8 mouse cellular contexts compared by ENCODE assay signal in genomic region chr17:83545756-83546742, GRCm38 (mm10). TPM values are rescaled to one million over a fixed set of nuclear protein-coding genes. Genes with fewer than 3 reads are reported as not detected.
DNase-seq lines count a peak whose midpoint lies in the region; ATAC-seq and TF ChIP-seq lines count a peak whose summit lies in the region.

No protein-coding gene starts in this region.

- peaks cover 35% of the 10 kb centered on the region for H3K27me3 ChIP-seq in kidney, embryonic 15.5 days
- H3K27me3 ChIP-seq in forebrain, embryonic 10.5 days (ENCODE audit: poor library complexity, severe bottlenecking), result peaks cover 65% of the 10 kb centered on the region
- H3K27me3 ChIP-seq in intestine, postnatal 0 days (replicated peaks; ENCODE audit: control insufficient read depth, insufficient read depth, low read length), result peaks cover 20% of the 10 kb centered on the region; the same call in 1 of the 2 replicates
- peaks cover 20% of the 10 kb centered on the region for H3K27me3 ChIP-seq in neural tube, embryonic 13.5 days

- H3K27ac ChIP-seq in kidney, embryonic 15.5 days, result no peak overlapping the region
- 0 out of 2 replicates have a peak overlapping the region, but pooled peaks have one; percentile 15 for H3K27ac ChIP-seq in forebrain, embryonic 10.5 days
- H3K27ac ChIP-seq in intestine, postnatal 0 days (ENCODE audit: low read depth, low read length), result no peak overlapping the region
- H3K27ac ChIP-seq in neural tube, embryonic 13.5 days (replicated peaks), result peak overlapping the region; percentile 63

- peak overlapping the region; percentile 37 for H3K4me3 ChIP-seq in kidney, embryonic 15.5 days (replicated peaks)
- peak overlapping the region; percentile 45 for H3K4me3 ChIP-seq in forebrain, embryonic 10.5 days
- H3K4me3 ChIP-seq in intestine, postnatal 0 days (ENCODE audit: low read depth, low read length), result peak overlapping the region; percentile 31
- peak overlapping the region; percentile 21 for H3K4me3 ChIP-seq in neural tube, embryonic 13.5 days

- no peak for TF ChIP-seq CTCF in intestine, postnatal 0 days (IDR thresholded peaks at IDR 0.05; ENCODE audit: low read depth)

- WGBS in kidney, embryonic 15.5 days, result 8% methylated on average over 35 of the region's 35 CpGs
- 7% methylated on average over 35 of the region's 35 CpGs for WGBS in forebrain, embryonic 10.5 days
- WGBS in intestine, postnatal 0 days, result 13% methylated on average over 35 of the region's 35 CpGs
- 3% methylated on average over 35 of the region's 35 CpGs for WGBS in neural tube, embryonic 13.5 days

- H3K9ac ChIP-seq in kidney, embryonic 15.5 days, result no peak overlapping the region
- no peak overlapping the region for H3K9ac ChIP-seq in intestine, postnatal 0 days (ENCODE audit: low read depth, low read length)
- H3K9ac ChIP-seq in neural tube, embryonic 13.5 days, result peak overlapping the region; percentile 22

- ATAC-seq in kidney, embryonic 15.5 days (replicated peaks; ENCODE audit: low FRiP score), result no peak
- no peak for ATAC-seq in intestine, postnatal 0 days
- peak; percentile 65 for ATAC-seq in neural tube, embryonic 13.5 days (ENCODE audit: low read depth)
- ATAC-seq in megakaryocyte progenitor cell, adult 5-6 weeks (replicated peaks; ENCODE audit: poor library complexity), result no peak

- H3K4me1 ChIP-seq in kidney, embryonic 15.5 days, result peaks cover 19% of the 10 kb centered on the region
- peaks cover 39% of the 10 kb centered on the region for H3K4me1 ChIP-seq in forebrain, embryonic 10.5 days
- H3K4me1 ChIP-seq in intestine, postnatal 0 days (replicated peaks; ENCODE audit: control insufficient read depth, insufficient read depth, low read length), result no peaks in the 10 kb centered on the region
- H3K4me1 ChIP-seq in neural tube, embryonic 13.5 days (replicated peaks), result peaks cover 30% of the 10 kb centered on the region

- H3K36me3 ChIP-seq in kidney, embryonic 15.5 days, result no peaks in the 10 kb centered on the region
- no peaks in the 10 kb centered on the region for H3K36me3 ChIP-seq in forebrain, embryonic 10.5 days (replicated peaks)
- no peaks in the 10 kb centered on the region for H3K36me3 ChIP-seq in intestine, postnatal 0 days (ENCODE audit: control insufficient read depth, insufficient read depth)
- H3K36me3 ChIP-seq in neural tube, embryonic 13.5 days, result no peaks in the 10 kb centered on the region

- DNase-seq in kidney, postnatal 14 days, result no peak
- peak; percentile 57 for DNase-seq in R1 (ENCODE audit: low read depth, low spot score)
- DNase-seq in forebrain, embryonic 10.5 days (ENCODE audit: extremely low spot score, low spot score), result peak; percentile 41
- DNase-seq in right cerebral cortex, postnatal 25 days, result no peak

- no peaks in the 10 kb centered on the region for H3K9me3 ChIP-seq in kidney, embryonic 15.5 days (replicated peaks)
- H3K9me3 ChIP-seq in forebrain, embryonic 10.5 days, result no peaks in the 10 kb centered on the region
- no peaks in the 10 kb centered on the region for H3K9me3 ChIP-seq in intestine, postnatal 0 days (ENCODE audit: control insufficient read depth)
- H3K9me3 ChIP-seq in neural tube, embryonic 13.5 days, result no peaks in the 10 kb centered on the region

- H3K4me2 ChIP-seq in kidney, embryonic 15.5 days, result peak overlapping the region; percentile 55
- peak overlapping the region; percentile 57 for H3K4me2 ChIP-seq in intestine, postnatal 0 days (replicated peaks; ENCODE audit: low read depth)
- H3K4me2 ChIP-seq in neural tube, embryonic 13.5 days, result peak overlapping the region; percentile 51

RNA-seq across cellular contexts. Expression of gene Cox7a2l, which starts 28.9 kb away (rescaled TPM):
- polyA plus RNA-seq in kidney, embryonic 15.5 days (2015; fragmentation: Nextera tagmentation; extraction: Ambion mirVana), result 189 and 196 TPM in 2 replicates
- 131 and 132 TPM in 2 replicates for polyA plus RNA-seq in forebrain, embryonic 10.5 days (2016; fragmentation: Nextera tagmentation; extraction: Ambion mirVana)
- 226 and 233 TPM in 2 replicates for polyA plus RNA-seq in intestine, postnatal 0 days (2015; fragmentation: Nextera tagmentation; extraction: Ambion mirVana)
- polyA plus RNA-seq in neural tube, embryonic 13.5 days (2015; fragmentation: Nextera tagmentation; extraction: Ambion mirVana), result 183 and 192 TPM in 2 replicates
- total RNA-seq in megakaryocyte progenitor cell, adult 5-6 weeks (2015), result 219 and 228 TPM in 2 replicates
- total RNA-seq in megakaryocyte progenitor cell, adult 5-6 weeks (2017), result 193 and 195 TPM in 2 replicates

Comparison
In these comparisons a context has a peak if more than half of its experiments do, and no peak if none do; other contexts are left out.
1. H3K27ac ChIP-seq: peak in forebrain, embryonic 10.5 days (single experiment) and neural tube, embryonic 13.5 days (single experiment); none in kidney, embryonic 15.5 days (single experiment) and intestine, postnatal 0 days (single experiment).
2. DNase-seq: peak in R1 (single experiment) and forebrain, embryonic 10.5 days (single experiment); none in kidney, postnatal 14 days (single experiment) and right cerebral cortex, postnatal 25 days (single experiment).
3. Peak in every context shown above with its lines, with median percentiles within 50 percentile points of each other: H3K4me2 ChIP-seq and H3K4me3 ChIP-seq.